Mouse (Mus musculus) thymus, postnatal 25 days (tissue): Measurements from ENCODE around the gene Apex2.
"Not testable (repeated sequence)": the region's sequence is repeated elsewhere in the genome, so short reads cannot be mapped to it uniquely, and the experiment has no call there.

ENCODE experiments used
- DNase-seq: peaks from one replicate; pipeline ENCODE4 v3.0.0; 2022

Gene Apex2

DNA sequence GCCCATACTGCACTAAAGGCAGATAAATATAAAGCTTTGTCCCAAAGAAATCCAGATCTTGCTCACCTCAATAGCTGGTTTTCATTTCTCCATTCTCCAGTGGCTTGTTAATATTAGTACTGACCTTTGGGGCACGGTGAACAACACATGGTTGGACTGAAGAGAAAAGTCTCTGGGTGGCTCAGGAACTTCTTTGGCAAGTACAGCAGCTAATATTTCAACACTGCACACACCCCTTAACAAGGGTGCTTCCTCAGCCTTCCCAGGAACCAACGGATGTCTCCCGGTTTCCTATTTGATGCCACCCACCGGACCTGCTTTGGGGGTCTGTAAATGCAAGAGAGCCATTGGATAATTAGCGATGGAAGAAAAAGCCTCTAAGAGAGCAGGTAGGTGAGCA lies at the start of gene Apex2:
TSS of gene Apex2 (minus strand) at position 173 of the 400 bp plus-strand sequence.
- no peak for DNase-seq

DNA sequence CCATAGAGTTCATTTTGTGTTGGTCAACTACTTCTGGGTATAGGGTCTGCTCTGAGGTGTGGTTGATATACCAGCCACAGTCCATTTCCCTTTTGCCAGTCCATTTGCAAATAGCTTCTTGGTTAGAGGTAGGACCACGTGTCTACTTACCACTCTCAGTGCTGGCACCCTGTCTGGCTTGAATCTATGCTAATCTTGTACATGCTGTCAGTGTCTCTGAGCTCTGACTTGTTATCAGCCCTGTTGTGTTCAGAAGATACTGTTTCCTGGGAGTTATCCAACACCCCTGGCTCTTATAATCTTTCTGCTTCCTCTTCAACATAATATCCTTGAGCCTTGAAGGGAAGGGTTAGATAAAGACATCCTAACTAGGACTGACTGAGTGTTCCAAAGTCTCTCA lies 46.8 kb upstream of the Apex2 start:
- no peak for DNase-seq

DNA sequence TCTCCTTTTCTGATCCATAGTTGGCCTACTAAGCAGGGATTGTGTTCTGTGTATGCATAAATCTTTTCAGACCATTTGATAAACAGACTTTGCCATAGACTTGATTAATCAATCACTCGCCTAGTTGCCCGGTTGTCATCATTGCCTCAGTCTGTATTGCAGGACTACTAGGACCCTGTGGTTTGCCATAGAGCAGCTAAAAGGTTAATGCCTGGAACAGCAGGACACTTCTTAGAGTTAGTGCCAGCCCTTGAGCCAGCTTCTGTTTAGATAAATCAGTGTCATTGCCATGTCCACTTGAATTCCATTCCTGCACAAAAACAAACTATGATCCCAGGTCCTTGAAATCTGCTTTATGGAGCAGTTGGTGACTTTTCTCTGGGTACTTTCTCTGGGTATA lies 9.2 kb upstream of the Apex2 start:
- no peak for DNase-seq

DNA sequence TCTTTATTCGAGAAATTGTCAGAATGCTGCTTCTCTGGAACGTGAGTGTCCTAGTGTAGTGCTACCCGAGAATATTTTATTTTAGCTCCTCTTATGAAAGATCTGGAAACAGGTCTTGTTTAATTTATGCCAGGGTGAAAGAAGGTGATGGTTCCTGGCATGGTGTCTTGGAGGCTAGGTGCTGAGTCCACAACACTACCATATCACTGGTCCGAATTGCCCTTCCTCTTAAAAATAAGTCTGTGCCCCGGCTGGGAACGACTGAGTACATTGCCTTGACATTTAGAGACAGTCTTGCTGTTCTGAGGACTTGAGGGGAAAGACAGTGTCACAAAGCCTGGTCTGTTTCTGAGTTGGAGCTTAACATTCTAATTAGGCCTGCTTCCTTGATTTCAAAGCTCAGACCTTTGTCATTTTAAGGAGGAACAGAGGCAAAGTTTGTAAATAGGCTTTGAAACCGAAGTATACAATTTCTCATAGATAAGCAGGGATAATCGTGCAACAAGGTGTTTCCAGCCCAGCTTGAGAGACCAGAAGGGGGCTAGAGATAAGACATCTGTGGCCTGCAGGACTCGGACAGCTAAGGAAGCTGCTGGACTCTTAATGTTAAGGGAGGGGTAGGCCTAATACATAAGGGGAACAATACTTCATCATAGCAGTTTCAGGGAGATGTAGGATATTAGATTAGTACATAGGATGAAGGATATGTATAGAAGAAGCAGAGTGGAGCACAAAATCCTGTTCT lies 5.5 kb upstream of the Apex2 start:
- DNase-seq: no peak

DNA sequence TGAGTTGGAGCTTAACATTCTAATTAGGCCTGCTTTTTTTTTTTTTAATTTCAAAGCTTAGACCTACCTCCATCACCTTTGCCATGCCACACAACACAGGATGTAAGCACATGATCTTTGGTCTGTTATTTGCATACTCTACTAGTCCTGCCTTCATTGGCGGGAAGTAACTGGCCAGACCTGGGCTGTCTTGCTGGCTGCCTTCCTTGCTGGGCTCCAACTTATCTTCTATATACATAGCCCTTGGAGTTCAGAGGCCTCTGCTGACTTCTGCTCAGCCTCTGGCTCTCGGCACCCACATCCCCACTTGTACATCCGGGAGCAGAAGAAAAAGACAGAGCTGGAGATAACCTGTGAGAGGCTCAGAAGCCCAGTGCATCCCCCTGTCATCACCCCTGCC lies 4.5 kb upstream of the Apex2 start:
- DNase-seq: no peak

DNA sequence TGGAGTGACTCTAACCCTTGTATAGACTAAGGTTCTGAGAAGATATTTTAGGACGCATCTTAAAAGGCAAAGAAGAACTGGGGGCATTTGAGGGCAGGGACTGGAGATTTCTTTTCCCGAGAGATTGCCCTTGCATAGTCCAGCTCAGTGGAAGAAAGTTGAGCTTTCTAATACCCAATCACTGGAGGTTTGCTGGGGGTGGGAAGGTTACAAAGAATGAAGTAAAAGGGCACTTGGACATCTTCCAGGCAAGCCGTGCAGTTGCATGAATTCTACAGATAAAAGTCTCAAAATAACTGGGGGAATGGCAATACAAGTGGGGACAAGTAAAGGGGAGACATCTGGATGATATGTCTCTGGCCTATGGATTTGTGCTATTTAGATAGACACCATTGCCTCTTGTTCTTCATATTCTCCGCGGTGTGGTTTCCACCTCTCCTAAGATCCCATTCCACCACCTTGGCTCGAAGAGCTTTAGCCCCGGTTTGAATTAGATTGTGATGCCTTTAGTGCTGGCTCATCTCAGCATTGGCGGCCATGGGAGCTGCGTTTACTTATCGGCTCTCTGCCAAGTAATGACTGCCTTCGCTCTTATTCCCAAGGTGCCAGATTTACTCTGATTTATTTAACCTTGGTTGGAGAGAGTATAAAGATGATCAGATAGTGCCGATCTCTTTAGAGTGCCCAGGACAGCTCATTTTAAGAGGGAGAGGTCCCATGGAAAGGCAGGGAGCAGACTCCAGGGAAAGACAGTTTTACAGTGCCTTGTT lies 3.8 kb upstream of the Apex2 start:
- DNase-seq: no peak

DNA sequence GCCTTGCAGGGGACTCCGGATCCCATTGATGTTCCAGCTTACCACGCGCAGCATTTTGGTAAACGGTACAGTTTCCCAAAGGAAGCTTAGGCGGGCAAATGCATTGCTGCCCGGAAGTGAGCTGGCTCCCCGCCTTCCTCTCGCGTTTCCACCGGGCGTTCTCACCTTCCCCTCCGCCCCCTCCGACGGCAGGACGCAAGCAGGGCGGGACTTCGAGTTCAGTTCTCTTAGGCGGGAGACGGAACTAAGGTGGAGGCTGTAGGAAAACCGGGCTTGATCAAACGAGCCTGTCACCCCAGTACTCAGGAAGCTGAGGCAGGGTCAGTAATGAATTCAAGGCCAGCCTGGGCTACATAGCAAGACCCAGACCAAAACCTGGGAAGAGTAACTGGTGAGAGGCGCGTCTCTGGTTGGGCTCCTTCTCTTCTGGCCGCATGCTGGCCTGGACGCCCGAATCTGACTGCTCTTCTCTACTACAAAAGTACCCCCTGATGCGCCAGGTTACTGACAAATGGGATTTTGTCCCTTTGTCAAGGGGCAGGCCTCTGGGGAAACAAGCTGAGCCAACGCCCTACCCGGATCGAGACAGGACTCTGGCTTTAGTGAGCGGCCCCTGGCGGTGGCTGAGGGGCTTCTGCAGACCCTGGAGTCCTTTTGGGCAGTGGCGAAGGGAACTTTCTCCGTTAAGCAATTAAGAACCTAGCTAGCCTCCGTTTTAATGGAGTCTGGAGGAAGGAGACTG lies 1.5 kb downstream of the Apex2 start, which contains the start of gene Pfkfb1:
TSS of gene Pfkfb1 (plus strand) at position 207 of the 742 bp plus-strand sequence.
- peak; percentile 76 for DNase-seq

DNA sequence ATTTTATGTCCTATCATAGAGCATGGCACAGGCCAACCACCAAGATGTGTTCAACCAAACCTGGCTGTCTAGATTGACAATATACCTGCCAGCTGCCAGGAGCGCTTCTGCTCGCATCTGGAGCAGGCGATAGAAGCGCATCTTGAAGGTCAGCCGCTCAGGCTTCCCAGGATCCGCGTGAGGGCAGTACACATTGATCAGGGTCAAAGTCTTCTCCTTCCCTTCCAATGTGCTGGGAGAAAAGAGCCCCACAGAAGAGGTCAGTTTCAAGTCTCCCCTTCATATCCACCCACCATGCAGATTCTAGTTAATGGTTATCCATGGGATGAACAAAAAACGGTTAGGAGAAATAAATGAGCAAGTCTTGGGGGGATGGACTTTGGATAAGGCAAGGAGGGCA lies 4.6 kb downstream of the Apex2 start:
- DNase-seq: no peak

DNA sequence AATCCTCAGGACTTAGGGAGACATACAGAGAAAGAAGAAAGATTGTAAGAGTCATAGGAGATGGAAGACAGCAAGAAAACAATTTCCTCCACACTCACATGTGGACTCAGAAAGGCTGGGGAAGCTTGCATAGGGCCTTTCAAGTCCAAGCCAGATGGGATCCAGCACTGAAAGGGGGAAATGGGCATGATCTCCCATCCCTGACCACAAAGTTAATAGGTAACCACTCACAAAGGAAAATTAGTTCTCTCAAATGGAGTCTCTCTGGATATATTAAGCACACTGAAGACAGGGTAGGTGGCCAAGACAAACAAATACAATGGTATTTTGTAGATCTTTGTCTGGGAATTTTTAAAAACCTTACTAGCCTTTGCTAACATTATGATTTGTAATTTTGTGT lies 7.7 kb downstream of the Apex2 start:
- no peak for DNase-seq

DNA sequence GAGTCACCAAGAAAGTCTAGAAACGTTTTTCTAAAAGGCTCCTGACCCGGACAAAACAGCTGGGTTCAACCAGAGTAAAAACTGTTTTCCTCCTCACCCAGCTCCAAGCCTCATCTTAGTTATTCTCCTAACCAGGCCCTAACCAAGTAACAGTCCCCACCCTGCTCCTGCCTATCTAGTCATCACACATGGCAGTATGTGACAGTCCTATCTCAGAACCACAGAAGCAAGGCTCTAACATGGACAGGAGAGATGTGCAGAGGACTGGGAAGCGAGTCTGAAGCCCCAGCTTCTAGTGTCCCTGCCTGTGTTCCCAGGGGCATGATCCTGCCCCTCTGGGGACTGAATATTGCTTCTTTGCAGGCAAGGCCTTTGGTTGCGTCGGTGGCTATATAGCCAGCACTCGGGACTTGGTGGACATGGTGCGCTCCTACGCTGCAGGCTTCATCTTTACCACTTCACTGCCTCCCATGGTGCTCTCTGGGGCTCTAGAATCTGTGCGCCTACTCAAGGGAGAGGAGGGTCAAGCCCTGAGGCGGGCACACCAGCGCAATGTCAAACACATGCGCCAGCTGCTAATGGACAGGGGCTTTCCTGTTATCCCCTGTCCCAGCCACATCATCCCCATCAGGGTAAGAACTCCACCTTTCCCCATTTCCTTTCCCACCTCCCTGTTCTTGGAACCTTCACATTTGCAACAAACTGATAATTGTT lies 24.9 kb downstream of the Apex2 start:
- DNase-seq: no peak

DNA sequence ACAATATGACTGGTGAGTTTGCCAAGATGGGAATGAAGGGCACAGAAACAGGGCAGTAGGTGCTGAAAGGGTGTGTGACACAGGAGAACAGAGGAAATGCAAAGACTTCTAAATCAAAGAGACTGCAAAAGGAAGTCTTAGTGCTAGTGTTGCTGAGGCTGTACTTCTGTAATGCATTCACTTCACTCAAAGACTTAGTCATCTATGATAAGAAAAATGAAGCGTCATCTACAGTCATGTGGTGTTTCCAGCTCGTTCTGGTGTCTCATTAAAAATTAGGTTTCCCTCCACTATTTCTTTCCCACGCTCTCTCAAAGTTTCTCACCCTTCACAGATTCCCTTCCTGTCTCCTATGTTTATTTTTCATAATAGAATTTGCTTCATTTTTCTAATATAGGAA lies 35.6 kb downstream of the Apex2 start:
- DNase-seq: no peak

DNA sequence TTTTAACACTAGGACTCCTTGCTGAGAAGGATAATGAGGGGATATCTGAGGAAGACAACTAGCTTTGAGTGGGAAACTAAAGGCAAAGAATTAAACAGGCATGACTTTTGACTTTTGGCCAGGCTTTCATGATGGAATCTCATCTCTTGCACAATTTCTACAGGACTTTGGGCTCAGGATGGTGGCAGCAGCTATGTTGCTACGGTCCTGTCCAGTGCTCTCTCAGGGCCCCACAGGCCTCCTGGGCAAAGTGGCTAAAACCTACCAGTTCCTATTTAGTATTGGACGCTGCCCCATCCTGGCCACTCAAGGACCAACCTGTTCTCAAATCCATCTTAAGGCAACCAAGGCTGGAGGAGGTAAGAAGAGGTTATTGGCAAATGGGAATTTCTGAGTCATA lies 37.7 kb downstream of the Apex2 start:
- DNase-seq: no peak

DNA sequence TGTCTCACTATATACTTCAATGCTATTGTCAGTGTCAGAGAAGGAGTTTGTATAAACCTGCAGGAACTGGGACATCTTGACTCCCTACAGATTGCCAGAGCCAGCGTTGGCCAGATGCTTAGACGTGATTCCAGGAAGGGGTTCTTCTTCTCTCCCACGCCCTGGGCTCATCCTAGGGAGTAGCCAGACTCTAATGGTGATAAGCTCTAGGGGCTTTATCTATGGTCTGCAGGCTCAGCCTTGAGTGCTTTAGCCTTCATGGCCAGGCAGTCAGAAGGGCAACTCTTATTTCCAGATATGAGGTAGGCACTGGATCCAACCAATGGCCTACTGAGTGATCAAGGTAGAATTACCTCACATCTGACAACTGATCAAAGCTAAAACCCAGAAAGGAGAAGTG lies 40.0 kb downstream of the Apex2 start:
- DNase-seq: no peak

DNA sequence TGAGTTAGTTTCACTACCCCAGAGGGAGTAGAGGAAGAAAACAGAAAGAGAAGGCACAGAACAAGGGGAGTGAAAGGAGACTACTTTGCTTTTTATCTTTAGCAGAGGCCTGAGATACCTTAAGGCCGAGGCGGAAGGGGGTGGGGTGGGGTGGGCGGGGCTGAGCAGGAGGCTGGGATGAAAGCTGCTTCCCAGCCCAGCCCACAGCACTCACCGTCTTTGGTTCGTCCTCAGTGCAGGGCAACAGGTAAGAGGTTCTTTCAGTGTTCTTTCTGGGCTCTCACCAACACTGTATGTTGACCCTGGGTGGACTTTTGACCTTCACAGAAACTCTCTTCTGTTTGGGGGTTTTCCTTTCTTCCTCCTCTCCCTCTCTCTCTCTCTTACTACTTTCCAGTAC lies 42.4 kb downstream of the Apex2 start, which contains the start of gene Alas2:
TSS of gene Alas2 (plus strand) at position 137 of the 400 bp plus-strand sequence.
- no peak for DNase-seq

DNA sequence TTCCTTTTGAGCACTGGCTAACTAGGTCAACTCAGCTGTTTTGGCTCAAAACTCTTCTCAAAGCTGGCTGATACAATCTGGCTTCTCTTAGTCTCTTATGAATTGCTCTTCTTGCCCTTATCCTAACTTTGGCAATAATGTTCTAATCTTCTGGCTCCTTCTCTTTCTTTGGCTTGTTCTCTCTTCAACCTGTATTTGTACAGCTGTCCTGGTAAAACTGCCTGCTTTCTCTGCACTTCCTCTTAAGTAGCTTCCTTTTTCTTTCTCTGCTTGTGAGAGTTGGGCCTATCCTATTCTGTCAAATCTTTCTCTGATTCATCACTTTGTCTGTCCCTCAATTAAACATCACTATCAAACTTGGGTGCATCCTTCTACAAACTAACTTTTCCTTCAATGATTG lies 48.0 kb downstream of the Apex2 start:
- DNase-seq: no peak

DNA sequence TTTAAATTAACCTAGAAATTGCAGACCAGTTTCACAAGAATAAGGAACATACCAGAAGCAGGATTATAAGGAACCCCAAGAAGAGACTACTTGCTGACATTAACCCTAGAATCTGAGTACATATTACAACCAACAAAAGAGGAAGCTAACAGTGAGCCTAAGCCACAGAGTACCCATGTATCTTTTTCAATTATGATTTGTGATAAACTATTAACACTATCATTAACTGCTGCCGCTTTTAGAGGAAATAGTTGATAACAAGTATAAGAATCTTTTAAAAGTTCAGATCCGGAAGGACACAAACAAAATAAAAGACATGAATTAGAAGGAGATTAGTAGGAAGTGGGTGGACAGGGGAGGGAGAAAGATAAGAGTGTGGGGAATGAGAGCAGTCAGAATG lies 49.6 kb downstream of the Apex2 start:
- DNase-seq: no peak

DNA sequence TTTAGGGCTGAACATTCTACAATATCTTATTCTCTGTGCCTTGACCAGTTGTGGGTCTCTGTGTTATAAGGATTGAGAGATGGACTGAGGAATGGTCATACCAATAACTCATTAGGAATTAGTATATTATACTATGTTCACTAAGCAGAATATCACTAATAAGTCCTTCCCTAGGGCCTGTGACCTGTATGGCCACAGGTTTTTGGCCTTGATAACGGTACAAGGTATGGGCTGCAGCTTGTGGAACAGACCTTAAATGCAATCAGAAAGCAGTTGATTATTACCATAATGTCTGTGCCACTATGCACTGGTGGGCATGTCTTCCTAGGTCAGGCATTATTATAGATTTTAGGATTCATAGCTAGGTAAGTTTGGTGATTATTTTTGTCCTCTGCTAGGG lies 73.2 kb downstream of the Apex2 start:
- DNase-seq: no peak

DNA sequence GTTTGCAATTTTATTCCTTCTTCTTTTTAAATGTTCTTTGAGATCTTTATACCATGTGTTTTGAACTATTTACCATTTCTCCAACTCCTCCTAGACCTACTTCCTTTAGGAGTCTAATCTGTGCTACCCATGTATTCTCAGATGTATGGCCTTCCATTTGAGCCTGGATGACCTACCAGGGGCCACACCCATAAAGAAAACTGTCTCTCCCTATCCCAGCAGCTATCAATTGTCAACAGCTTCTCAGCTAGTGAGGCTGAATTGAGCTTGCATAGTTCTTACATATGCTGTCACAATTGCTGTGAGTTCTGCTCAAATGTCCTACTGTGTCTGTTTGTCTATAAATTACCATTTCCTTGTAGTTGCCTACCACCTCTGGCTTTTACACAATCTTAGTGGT lies 73.7 kb downstream of the Apex2 start:
- no peak for DNase-seq

DNA sequence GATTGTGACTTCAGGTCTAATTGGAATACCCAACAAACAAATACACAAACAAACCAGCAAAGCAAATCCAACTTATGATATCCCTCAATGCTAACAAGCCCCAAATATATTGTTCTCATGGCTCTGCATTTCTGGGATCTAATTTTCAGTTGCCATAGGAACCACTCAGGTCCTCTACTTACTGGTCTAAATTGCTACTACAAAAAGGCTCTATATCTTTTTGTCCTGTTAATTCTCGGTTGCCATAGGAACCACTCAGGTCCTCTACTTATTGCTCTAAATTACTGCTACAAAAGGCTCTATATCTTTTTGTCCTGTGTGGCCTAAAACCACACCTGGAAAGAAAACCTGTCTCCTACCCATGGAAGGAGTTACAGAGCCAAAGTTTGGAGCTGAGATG lies 75.5 kb downstream of the Apex2 start:
- DNase-seq: no peak

DNA sequence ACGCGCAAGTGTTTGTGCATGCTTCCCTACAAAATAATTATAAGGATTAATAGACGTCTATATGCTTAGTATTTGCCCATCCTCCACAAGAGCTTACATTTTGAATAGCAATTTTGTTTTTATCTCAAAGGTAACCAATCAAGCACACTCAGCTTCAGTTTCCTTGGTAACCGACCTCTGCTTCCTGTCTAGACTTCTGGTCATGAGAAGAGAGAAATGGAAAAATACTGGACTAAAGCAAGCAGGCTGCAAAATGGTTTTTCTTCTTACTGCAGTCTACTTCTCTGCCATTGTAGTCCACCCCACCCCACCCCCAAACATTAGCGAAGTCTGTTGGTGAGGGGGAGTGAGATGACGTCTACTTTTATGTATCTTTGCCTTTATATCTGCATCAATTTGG lies 78.4 kb downstream of the Apex2 start:
- no peak for DNase-seq

DNA sequence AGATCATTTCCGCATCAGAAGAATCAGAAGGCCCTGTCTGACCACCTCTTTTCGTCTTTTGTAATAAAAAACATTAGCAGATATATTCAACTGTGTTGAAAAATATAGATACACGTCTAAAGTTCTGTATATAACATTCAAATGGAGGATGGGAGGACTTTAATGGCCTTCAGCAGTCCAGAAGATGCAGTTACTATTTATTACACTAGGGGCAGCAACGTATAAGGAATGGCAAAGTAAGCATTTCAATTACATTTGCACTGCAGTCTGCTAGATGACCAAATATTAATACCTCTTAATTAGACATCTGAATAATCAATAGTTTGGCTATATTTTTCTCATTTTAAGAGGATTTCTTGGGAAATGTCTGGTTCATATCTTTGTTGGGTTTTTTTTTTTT lies 79.0 kb downstream of the Apex2 start:
- peak; percentile 2 for DNase-seq

DNA sequence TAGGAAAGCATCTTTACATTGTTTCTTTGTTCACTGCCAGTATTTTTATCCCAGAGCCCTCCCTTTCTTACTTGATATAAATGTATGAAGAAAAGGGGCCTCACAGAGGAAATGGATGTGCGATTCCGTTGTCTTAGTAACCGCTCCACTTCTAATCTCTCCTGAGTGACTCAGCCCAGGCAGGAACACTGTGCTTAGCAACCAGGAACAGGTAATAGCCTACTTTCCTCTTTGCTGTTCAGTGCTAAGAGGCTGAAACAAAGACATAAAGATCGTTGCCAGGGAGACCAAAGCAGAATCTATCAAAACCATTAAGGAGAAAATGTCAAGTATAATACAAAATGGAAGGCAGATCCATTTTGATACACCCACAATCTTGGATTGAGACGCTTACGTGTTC lies 81.0 kb downstream of the Apex2 start:
- DNase-seq: no peak

DNA sequence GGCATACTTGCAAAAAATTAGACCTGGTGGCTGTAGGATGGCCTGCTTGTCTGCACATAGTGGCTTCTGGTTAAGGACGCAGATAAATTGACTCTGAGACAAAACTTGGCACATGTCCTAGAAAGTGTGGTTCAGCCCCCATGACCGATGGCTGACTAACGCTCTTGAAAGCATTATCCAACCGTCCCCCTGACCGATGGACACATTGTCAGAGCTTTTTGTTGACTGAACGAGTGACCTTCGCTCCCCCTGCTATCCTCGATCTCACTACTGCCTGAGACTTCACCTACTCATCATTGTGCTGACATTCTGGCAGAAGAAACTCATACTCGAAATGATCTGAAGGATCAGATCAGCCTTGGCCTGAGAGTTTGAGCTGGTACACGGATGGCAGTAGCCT lies 101.9 kb downstream of the Apex2 start:
- DNase-seq: not testable (repeated sequence)
